Mouse (Mus musculus) A20 (cell line): ENCODE measurements at regions not wholly inside any gene's neighbourhood (a gene's known extent, or its start where the extent isn't known, plus 50 kb on each side); places are given as distances from the start of the nearest gene placed in this dataset.

ENCODE experiments used
- DNase-seq: peaks from one replicate; pipeline ENCODE4 v3.0.0-alpha.2; 2011; ENCODE audit warnings: low read depth, low spot score

GRCm38 (mm10) chr14:114857689-114858088 is 234.3 kb upstream of the Gpc5 start:
- no peak for DNase-seq

DNA sequence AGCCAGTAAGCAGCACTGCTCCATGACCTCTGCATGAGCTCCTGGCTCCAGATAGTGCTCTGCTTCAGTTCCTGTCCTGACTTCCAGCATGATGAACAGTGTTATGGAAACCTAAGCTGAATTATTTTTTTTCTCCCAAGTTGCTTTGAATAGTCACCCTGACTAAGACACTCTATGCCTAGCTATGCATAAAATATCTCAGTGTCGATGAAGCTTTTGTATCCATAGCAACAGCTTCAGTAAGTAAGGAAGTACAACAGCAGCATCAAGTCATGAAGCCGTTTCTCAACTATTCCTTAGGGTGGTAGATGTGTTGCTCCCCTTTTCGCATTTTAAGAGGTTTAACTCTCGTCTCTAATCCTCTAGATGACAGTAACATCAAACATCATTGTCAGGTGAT is 228.4 kb upstream of the Gpc5 start:
- DNase-seq = no peak

DNA sequence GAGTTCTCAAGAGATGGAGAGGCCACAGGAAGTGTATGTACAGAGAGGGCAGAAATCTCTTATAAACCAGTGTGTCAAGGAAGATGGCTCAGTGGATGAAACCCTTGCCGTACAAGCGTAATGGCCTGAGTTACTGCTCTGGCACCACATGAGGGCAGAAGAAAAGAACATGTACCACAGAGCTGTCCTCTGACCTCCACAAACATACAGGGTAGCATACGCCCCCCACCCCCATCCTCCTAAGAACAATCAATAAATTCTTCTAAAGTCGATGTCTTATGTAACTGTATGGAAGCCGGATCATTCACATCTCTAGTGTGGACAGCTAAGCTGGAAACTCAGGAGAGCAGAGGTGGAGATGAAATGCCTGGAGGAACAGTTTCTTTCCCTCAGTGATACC is 227.9 kb upstream of the Gpc5 start:
- DNase-seq = no peak

DNA sequence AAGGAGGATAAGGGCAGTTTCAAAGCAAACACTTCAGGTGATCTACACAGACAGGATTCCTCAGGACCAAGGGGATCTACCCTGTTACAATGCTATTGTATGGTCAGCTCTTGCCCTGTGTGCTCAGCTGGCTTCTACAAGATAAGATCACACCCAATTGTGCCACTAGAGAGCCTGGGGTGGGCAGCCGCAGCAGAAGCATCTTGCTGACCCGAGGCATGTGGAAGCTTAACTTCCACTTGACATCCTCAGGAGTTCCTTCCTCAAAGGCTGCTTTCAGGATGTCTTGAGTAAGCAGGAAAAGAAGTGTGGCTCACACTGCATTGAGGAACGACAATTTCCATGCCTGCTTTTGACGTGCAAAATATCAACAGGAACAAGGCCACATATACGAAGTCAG is 222.8 kb upstream of the Gpc5 start:
- no peak for DNase-seq

DNA sequence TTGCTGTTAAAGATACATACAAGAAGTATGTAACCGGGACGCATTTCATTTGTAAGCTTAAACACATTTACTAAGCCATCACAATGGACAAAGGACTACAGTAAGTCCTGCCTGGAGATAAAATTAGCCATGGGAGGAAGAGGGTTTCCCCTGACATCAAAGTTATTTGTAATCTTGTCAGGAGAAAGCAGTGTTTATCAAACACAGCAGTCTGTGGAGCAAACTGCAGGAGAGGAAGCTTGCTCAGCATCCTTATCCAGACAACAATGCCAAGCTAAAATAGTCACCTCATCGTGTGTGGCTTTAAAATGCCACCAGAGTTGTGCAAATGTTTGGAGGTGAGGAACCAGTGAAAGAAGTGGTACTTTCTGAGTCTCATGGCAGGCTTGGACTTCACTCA is 216.9 kb upstream of the Gpc5 start:
- DNase-seq = no peak

GRCm38 (mm10) chr14:114876427-114876826 is 215.6 kb upstream of the Gpc5 start:
- no peak for DNase-seq

DNA sequence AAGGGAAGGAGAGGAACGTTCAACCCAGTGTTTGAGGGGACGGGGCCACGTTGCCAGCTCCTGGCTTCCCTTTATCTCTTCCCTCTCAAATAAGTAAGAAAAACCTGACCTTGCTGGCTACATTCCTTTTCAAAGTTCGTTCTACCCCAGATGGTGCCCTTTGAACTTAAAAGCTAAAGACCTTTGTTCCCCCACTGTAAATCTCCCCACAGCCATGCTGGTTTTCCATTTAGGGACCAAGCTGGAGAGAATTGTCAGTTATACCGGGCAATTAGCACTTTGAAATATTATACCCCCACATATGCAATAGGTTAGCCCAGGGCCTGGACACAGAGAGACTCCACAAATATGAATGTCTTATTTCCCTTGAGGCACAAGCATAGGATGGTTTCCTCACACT is 214.5 kb upstream of the Gpc5 start:
- DNase-seq = no peak

DNA sequence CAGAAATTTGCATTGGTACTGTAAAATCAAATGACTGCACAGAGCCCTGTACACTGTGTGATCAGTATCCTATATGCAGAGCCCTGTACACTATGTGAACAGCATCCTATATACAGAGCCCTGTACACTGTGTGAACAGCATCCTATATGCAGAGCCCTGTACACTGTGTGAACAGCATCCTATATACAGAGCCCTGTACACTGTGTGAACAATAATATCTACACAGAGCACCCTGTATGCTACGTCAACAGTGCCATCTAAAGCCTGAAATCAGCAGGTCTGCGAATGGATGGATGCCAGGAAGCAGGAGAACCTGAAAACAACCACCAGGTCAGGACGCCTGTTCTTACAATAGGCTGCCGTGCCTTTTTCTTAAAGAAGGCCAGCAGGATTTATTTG is 211.7 kb upstream of the Gpc5 start:
- DNase-seq = no peak

GRCm38 (mm10) chr14:114904109-114904508 is 187.9 kb upstream of the Gpc5 start:
- no peak for DNase-seq

GRCm38 (mm10) chr14:114912271-114912670 is 179.7 kb upstream of the Gpc5 start:
- no peak for DNase-seq

- peak; percentile 24 for DNase-seq
Observed at GRCm38 (mm10) chr14:114913238-114913637, 178.8 kb upstream of the Gpc5 start.

DNA sequence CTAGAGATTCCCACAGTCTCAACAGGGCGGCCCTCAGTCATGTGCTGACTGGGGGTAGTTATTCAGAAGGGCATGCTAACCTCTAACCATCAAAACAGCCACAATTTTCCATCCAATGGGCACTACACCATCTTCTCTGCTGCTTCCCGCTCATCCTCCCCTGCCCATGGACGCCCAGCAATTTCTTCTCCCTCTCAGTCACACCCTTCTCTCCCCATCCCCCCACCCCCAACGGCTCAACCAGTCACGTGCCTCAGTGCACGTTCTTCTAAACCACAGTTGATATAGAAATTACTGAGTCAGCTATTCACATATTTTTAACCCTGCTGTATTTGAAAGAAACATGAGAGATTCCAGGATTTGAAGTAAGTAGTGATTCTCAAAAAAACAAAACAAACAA is 146.3 kb upstream of the Gpc5 start:
- DNase-seq = no peak

DNA sequence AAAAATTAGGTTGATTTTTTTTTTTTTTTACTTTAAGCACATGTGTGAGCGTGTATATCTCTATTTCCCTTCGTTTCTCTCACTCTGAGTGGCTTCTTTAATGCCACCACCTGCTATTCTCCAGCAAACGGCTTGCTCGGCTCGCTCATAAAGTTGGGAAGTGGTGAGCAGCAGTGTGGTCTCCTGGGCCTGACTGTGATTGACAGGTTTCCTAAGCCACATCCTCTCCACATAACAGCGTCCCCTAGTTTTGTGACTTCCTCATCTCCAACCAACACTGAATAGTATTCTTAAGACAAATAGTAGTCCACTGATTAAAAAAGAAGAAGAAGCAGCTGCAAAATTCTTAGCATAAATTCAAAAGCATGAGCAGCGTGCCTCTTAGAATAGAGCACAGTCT is 145.7 kb upstream of the Gpc5 start:
- peak; percentile 31 for DNase-seq

DNA sequence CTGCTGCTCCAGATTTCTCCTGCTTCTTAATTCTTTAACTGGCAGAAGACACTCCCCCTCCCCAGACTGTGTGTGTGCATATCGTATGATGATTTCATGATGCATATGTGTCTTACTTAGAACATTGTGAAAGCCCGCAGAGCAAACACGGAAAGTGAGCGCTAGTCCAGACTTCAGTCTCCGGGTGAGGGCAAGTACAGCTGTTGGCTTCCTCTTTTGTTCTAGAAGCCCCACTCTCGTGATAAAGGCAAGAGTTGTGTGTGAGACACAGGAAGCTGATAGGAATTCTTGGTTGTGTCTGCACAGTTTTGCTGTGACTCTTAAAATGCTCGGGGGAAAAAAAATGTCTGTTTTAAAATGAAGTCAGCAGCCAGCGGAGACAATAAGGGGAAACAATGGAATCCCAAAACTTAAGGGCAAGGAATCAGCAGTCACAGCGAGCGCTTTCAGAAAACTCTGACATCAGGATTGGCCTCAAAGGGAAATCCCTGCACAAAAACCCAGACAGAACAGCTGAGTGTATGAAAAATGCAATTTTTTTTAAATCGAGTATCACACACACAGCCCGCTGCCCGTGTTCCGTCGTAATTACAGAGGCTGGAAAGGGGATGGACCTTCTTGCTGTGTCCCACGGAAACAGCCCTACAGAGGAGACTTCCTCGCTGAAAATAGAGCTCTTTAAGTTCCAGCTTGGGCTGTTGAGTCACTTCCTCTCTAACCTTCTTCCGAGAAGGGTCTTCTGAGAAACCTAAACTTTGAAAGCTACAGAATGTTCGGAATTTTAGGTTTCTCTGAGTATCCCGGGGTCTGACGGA is 143.5 kb upstream of the Gpc5 start:
- no peak for DNase-seq

DNA sequence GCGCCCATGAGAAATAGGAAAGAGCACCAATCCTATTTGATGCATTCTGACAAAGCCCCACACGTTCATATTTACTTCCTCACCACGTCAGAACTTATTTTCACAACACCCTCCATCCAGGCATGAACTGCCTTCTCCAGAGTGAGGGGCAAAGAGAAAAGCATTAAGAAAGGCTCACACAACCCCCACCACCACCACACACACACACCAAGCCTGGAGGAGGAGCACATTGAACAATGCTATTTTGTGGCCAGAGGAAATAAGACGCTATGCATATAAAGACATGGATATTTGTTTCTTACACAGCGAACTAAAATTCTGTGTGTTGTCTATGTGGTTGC is 142.9 kb upstream of the Gpc5 start:
- DNase-seq = no peak

DNA sequence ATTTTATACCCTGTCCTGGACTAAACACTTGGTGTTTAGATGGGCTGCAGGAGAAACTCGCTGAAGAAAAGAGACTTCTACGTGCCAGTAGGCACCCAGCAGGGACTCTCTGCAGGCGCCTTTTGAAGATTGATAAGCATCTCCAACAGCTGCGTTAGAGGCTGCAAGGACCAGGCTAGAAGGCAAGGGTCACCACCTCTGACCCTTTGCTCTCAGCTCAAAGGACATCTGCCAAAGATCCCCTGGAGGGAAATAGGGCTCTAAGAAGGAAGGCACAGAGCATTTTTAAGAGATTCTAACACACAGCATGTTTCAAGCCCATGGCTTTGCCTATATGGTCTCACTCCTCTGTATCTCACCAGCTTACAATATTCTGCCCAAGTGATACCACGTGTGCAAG is 139.7 kb upstream of the Gpc5 start:
- DNase-seq = no peak

- no peak for DNase-seq
Observed at GRCm38 (mm10) chr14:114953070-114953665, 138.8 kb upstream of the Gpc5 start.

DNA sequence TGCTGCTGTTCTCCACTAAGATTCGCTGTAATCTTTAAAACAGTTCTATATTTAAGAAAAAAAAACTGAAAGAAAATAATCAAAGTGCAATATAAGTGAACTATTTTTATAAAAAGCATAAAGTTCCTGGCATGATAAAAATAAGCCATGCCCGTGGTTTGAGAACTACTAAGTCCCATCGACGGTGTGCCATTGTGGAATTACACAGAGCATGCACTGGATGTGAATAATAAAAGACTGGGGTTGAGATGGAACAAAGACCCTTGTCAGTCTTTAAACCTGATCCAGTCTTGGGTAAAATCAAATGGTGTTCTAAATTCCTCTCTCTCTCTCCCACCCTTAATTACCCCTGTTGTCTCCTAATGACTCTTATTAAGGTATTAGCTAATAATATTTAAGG is 137.7 kb upstream of the Gpc5 start:
- DNase-seq = no peak

- DNase-seq = no peak
Observed at GRCm38 (mm10) chr14:114955572-114955971, 136.4 kb upstream of the Gpc5 start.

GRCm38 (mm10) chr14:114960273-114960672 is 131.7 kb upstream of the Gpc5 start:
- no peak for DNase-seq

- no peak for DNase-seq
Observed at GRCm38 (mm10) chr14:114965941-114966340, 126.1 kb upstream of the Gpc5 start.

GRCm38 (mm10) chr14:114969020-114969419 is 123.0 kb upstream of the Gpc5 start:
- DNase-seq = no peak

DNA sequence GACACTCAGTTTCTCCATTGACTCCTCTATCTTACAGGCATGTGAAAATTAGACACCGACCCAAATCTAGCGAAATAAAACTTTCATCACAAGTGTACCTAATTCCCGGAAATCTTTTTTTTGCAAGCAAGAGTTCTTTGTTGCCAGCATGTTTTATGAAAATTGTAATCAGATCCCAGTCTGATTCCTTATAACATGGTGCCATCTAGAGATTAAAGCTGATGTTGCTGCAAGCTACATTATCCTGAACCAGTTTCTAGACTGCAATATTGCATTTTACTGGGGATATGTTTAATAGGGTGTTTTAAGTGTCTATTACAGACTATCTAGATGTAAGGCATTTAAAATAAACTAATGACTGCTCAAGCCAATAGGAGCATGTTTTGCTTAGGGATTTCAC is 110.9 kb upstream of the Gpc5 start:
- no peak for DNase-seq

- DNase-seq = no peak
Observed at GRCm38 (mm10) chr14:115003223-115003622, 88.8 kb upstream of the Gpc5 start.
